Mouse (Mus musculus) liver, embryonic 14.5 days (tissue): ENCODE measurements around the gene Hspa4. TPM values are rescaled to one million over a fixed set of nuclear protein-coding genes. Genes with fewer than 3 reads are reported as not detected.

ENCODE experiments used
- ATAC-seq: fragments of 200-750 bp; cut with Nextera tagmentation; 2 replicates; pipeline ENCODE4 v1.8.0; 2017; ENCODE audit warnings: moderate number of reproducible peaks, mild to moderate bottlenecking, moderate library complexity; ENCODE audit not compliant: insufficient read depth
- DNase-seq, 3 experiments: peaks; one replicate each; pipeline ENCODE4 v3.0.0-alpha.2; 2012 to 2013; ENCODE audit warnings: low read depth in 3 of 3, low spot score in 3 of 3
- H3K27ac ChIP-seq: fragments of 300-500 bp; sonication (generic); 2 replicates; pipeline ENCODE4 v1.5.1; 2014; ENCODE audit warnings: moderate library complexity, mild to moderate bottlenecking, control low read depth, inconsistent platforms
- H3K27me3 ChIP-seq: fragments of 300-500 bp; sonication (generic); 2 replicates; pipeline ENCODE4 v1.6.1; 2014; ENCODE audit warnings: mild to moderate bottlenecking, low read length, moderate library complexity; ENCODE audit not compliant: control insufficient read depth, insufficient read depth
- H3K36me3 ChIP-seq: fragments of 300-500 bp; sonication (generic); replicated peaks from 2 replicates; pipeline ENCODE4 v1.6.1; 2014; ENCODE audit warnings: low read depth; ENCODE audit not compliant: control insufficient read depth, insufficient read depth
- H3K4me1 ChIP-seq, 2 experiments: fragments of 200-500 bp in 1 of 2; fragments of 300-500 bp in 1 of 2; sonication (generic) in 1 of 2; replicated peaks; 2 replicates each; pipeline ENCODE4 v1.6.1; 2012 to 2014; ENCODE audit warnings: antibody characterized with exemption in 1 of 2, inconsistent platforms in 1 of 2, low read length in 1 of 2; ENCODE audit not compliant: control insufficient read depth in 2 of 2, insufficient read depth in 2 of 2
- H3K4me2 ChIP-seq: fragments of 300-500 bp; sonication (generic); 2 replicates; pipeline ENCODE4 v1.6.1; 2014; ENCODE audit warnings: low read depth, mild to moderate bottlenecking, control low read depth, moderate library complexity
- H3K4me3 ChIP-seq, 2 experiments: fragments of 200-500 bp in 1 of 2; fragments of 300-500 bp in 1 of 2; sonication (generic) in 1 of 2; 2 replicates each; pipeline ENCODE4 v1.5.1; 2012 to 2014; ENCODE audit warnings: low read depth in 2 of 2, low read length in 2 of 2, mild to moderate bottlenecking in 2 of 2, control low read depth in 1 of 2, inconsistent platforms in 1 of 2, moderate library complexity in 1 of 2; ENCODE audit not compliant: insufficient read depth in 1 of 2
- H3K9ac ChIP-seq: fragments of 300-500 bp; sonication (generic); replicated peaks from 2 replicates; pipeline ENCODE4 v1.6.1; 2014; ENCODE audit warnings: mild to moderate bottlenecking, control low read depth, moderate library complexity
- H3K9me3 ChIP-seq: fragments of 300-500 bp; sonication (generic); 2 replicates; pipeline ENCODE4 v1.6.1; 2016; ENCODE audit warnings: low read length, mixed read lengths; ENCODE audit not compliant: control insufficient read depth
- CTCF ChIP-seq: IDR thresholded peaks from 2 replicates; pipeline ENCODE4 v1.5.1; 2016; ENCODE audit warnings: antibody characterized with exemption, low read depth, control low read depth
- EP300 ChIP-seq: IDR thresholded peaks from 2 replicates; pipeline ENCODE4 v1.6.1; 2016; ENCODE audit warnings: antibody characterized with exemption, low read depth
- WGBS: fragments of 180-500 bp; shearing (Covaris S2); extraction: QIAGEN DNeasy Blood & Tissue Kit; methylation state at CpG from one replicate; pipeline ENCODE4 v1.1.7; 2014; ENCODE audit not compliant: insufficient replicate concordance; 5-methylcytosine and 5-hydroxymethylcytosine counted together
- polyA plus RNA-seq, 2 experiments: library from polyadenylated mRNA; depleted of rRNA in 1 of 2; stranded (reverse) in 1 of 2; unstranded in 1 of 2; fragments of >200 nt; fragmentation: Nextera tagmentation in 1 of 2; extraction: Ambion mirVana in 1 of 2; gene quantifications; 2 replicates each; pipeline versions ENCODE4 v1.2.1 to v1.2.3; 2012 to 2014

Gene Hspa4
- polyA plus RNA-seq, 2 experiments = 26.6 to 47.0 TPM

GRCm38 (mm10) chr11:53308884-53309310 lies 8.6 kb upstream of the Hspa4 start:
- Histone ChIP-seq H3K36me3 (no peaks in the 10 kb centered on the region), H3K4me1 (peaks cover 0 to 8% of the 10 kb centered on the region in 2 experiments; a peak in 1 of 4 replicates), H3K9ac (no peak overlapping the region), H3K9me3 (no peaks in the 10 kb centered on the region), H3K4me2 (no peak overlapping the region), H3K27me3 (no peaks in the 10 kb centered on the region), H3K4me3 (no peak overlapping the region), H3K27ac (no peak overlapping the region)
- TF ChIP-seq EP300 = no peak
- no peak for TF ChIP-seq CTCF
- 48% methylated on average over 2 of the region's 2 CpGs for WGBS
- ATAC-seq (no peak), DNase-seq (no peak)

DNA sequence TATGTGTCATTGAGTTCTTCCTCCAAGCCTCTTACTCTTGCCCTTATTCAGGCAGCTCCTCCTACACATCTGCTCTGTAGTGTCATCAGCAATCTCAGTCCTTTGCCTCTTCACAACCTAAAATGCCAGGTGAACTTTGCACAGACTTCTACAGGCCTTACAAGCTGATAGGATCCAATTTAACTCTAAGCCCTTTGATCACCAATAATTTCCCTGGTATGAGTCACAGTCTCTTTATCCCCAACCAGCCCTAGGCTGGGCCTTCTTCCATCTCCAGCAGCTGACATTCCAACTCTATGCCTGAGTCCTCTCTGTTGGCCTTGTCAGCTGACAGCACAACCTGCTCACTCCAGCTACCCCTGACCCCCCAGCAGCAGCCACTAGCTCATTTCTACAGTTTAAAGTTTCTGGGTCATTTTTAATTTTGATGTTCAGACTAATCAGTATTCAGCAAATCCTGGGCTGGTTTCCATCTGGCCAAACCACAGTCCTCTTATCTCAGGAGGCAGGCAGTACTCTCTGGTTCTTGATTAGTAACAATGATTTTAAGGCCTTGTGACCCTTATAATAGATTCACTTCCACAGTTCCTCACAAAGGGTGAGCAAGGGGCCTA lies 8.1 kb upstream of the Hspa4 start:
- Histone ChIP-seq H3K4me2 (no peak overlapping the region), H3K9me3 (no peaks in the 10 kb centered on the region), H3K27me3 (no peaks in the 10 kb centered on the region), H3K27ac (no peak overlapping the region), H3K4me1 (peaks cover 0 to 8% of the 10 kb centered on the region in 2 experiments; a peak in 1 of 4 replicates), H3K9ac (no peak overlapping the region), H3K36me3 (no peaks in the 10 kb centered on the region), H3K4me3 (no peak overlapping the region)
- DNase-seq = no peak
- ATAC-seq = no peak
- TF ChIP-seq EP300 = 0 out of 2 replicates have a peak, but pooled peaks have one; percentile 16
- no peak for TF ChIP-seq CTCF

GRCm38 (mm10) chr11:53307558-53308065 lies 7.4 kb upstream of the Hspa4 start:
- Histone ChIP-seq H3K36me3 (no peaks in the 10 kb centered on the region), H3K9ac (no peak overlapping the region), H3K27ac (no peak overlapping the region), H3K9me3 (no peaks in the 10 kb centered on the region), H3K4me2 (no peak overlapping the region), H3K4me3 (no peak overlapping the region), H3K4me1 (peaks cover 0 to 8% of the 10 kb centered on the region in 2 experiments; a peak in 1 of 4 replicates), H3K27me3 (no peaks in the 10 kb centered on the region)
- TF ChIP-seq CTCF (no peak), EP300 (no peak)
- ATAC-seq = no peak
- 34% methylated on average over 10 of the region's 10 CpGs for WGBS
- no peak for DNase-seq

GRCm38 (mm10) chr11:53306965-53307364 lies 6.7 kb upstream of the Hspa4 start:
- no peak for DNase-seq
- Histone ChIP-seq H3K4me2 (no peak overlapping the region), H3K4me3 (no peak overlapping the region), H3K36me3 (no peaks in the 10 kb centered on the region), H3K4me1 (peaks cover 0 to 8% of the 10 kb centered on the region in 2 experiments; a peak in 1 of 4 replicates), H3K9ac (no peak overlapping the region), H3K9me3 (no peaks in the 10 kb centered on the region), H3K27me3 (no peaks in the 10 kb centered on the region), H3K27ac (no peak overlapping the region)
- ATAC-seq = no peak
- WGBS = 47% methylated on average over 2 of the region's 2 CpGs
- no peak for TF ChIP-seq CTCF
- no peak for TF ChIP-seq EP300

- peaks cover 8 to 16% of the 10 kb centered on the region in 2 experiments; a peak in 3 of 4 replicates for H3K4me1 ChIP-seq
- no peak overlapping the region for H3K4me2 ChIP-seq
- H3K36me3 ChIP-seq = no peaks in the 10 kb centered on the region
- no peak overlapping the region for H3K9ac ChIP-seq
- TF ChIP-seq EP300 = no peak
- no peak for TF ChIP-seq CTCF
- ATAC-seq (no peak), DNase-seq (no peak)
- WGBS = 76% methylated on average over 14 of the region's 14 CpGs
- H3K9me3 ChIP-seq = no peaks in the 10 kb centered on the region
- no peak overlapping the region for H3K4me3 ChIP-seq
- H3K27ac ChIP-seq = no peak overlapping the region
- no peaks in the 10 kb centered on the region for H3K27me3 ChIP-seq
Measured at GRCm38 (mm10) chr11:53304044-53304840, 4.0 kb upstream of the Hspa4 start.
